Mouse (Mus musculus) forebrain, postnatal 0 days (tissue): ENCODE measurements around the gene Tdrd5. TPM values are rescaled to one million over a fixed set of nuclear protein-coding genes. Genes with fewer than 3 reads are reported as not detected.
"Not testable (repeated sequence)": the region's sequence is repeated elsewhere in the genome, so short reads cannot be mapped to it uniquely, and the experiment has no call there.

Source experiments
- ATAC-seq: fragments of 200-750 bp; cut with Nextera tagmentation; 2 replicates; pipeline ENCODE4 v1.8.0; 2017; ENCODE audit warnings: mild to moderate bottlenecking, moderate library complexity
- DNase-seq: peaks from one replicate; pipeline ENCODE4 v3.0.0-alpha.2; 2015
- H3K27ac ChIP-seq: fragments of 300-500 bp; sonication (generic); 2 replicates; pipeline ENCODE4 v1.5.1; 2014; ENCODE audit warnings: low read depth, mild to moderate bottlenecking, antibody characterized with exemption, low read length, moderate library complexity, mixed read lengths
- H3K27me3 ChIP-seq: fragments of 300-500 bp; sonication (generic); 2 replicates; pipeline ENCODE4 v1.6.1; 2014; ENCODE audit warnings: mild to moderate bottlenecking, low read length, mixed read lengths; ENCODE audit not compliant: insufficient read depth
- H3K36me3 ChIP-seq: fragments of 300-500 bp; sonication (generic); 2 replicates; pipeline ENCODE4 v1.6.1; 2014; ENCODE audit warnings: mild to moderate bottlenecking, moderate library complexity; ENCODE audit not compliant: insufficient read depth
- H3K4me1 ChIP-seq: fragments of 300-500 bp; sonication (generic); 2 replicates; pipeline ENCODE4 v1.6.1; 2014; ENCODE audit warnings: antibody characterized with exemption; ENCODE audit not compliant: insufficient read depth
- H3K4me2 ChIP-seq: fragments of 300-500 bp; sonication (generic); 2 replicates; pipeline ENCODE4 v1.6.1; 2014; ENCODE audit warnings: low read depth, mild to moderate bottlenecking, moderate library complexity
- H3K4me3 ChIP-seq: fragments of 300-500 bp; sonication (generic); 2 replicates; pipeline ENCODE4 v1.5.1; 2014; ENCODE audit warnings: low read depth, low read length, mixed read lengths
- H3K9ac ChIP-seq: fragments of 300-500 bp; sonication (generic); 2 replicates; pipeline ENCODE4 v1.6.1; 2014; ENCODE audit warnings: mild to moderate bottlenecking
- H3K9me3 ChIP-seq: fragments of 300-500 bp; sonication (generic); 2 replicates; pipeline ENCODE4 v1.6.1; 2016; ENCODE audit warnings: low read length
- CTCF ChIP-seq: sonication (generic); IDR thresholded peaks from 2 replicates; pipeline ENCODE4 v1.5.1; 2016; ENCODE audit warnings: antibody characterized with exemption, control low read depth, low read depth
- WGBS: fragments of 180-500 bp; shearing (Covaris S2); extraction: QIAGEN DNeasy Blood & Tissue Kit; methylation state at CpG from one replicate; pipeline ENCODE4 v1.1.7; 2014; 5-methylcytosine and 5-hydroxymethylcytosine counted together
- polyA plus RNA-seq: library from polyadenylated mRNA; unstranded; fragments of >200 nt; fragmentation: Nextera tagmentation; extraction: Ambion mirVana; gene quantifications from 2 replicates; pipeline ENCODE4 v1.2.1, GENCODE M21; 2015
- total RNA-seq: library from RNA; depleted of rRNA; stranded (reverse); fragments of >200 nt; gene quantifications from 2 replicates; pipeline ENCODE4 v1.2.3, GENCODE M21; 2014

The Tdrd5 gene
- total and polyA plus RNA-seq, 2 experiments from 2014 or later, result 0.42 to 1.9 TPM

DNA sequence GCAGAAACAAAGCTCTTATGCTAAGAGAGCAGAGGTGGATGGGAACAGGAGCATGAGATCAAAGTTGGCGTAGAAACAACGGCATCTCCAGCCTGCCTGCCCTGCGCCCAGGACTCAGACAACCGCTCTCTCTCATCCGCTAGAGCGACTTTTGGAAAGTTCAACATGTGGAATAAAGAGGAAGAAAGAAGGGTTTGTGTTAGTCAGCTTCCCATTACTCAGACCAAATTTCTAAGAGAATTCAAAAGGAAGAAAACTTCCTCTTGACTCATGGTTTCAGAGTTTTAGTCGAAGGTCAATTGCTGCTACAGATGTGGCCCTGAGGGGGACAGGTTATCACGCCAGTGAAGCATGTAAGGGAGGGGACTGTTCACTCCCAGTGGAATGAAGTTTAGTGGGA lies 39.5 kb downstream of the Tdrd5 start:
- 90% methylated on average over 8 of the region's 8 CpGs for WGBS
- ATAC-seq, result no peak
- H3K4me2 ChIP-seq, result no peak overlapping the region

DNA sequence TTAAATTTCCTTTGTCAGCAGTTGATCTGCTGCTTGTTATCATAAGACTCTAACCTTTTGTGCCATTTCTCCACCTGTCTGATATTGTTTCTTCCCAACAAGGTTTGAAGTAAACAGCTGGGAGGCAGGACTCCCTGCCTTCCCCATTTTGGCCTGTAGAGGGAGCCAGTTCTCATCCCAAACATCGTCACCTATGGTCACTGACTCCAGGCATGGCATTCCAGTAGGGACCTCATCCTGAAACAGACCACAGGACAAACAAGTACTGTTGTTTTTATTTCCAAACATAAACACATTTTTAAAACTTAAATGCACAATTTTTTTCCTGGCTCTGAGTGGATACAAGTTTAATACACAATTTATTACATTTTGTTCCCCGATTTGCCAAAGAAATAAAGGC lies 40.1 kb downstream of the Tdrd5 start:
- 48% methylated on average over 2 of the region's 2 CpGs for WGBS
- ATAC-seq (no peak), DNase-seq (peak; percentile 52)
- H3K4me2 ChIP-seq, result no peak overlapping the region
- peak; percentile 80 for TF ChIP-seq CTCF
- no peaks in the 10 kb centered on the region for H3K9me3 ChIP-seq
- no peak overlapping the region for H3K27ac ChIP-seq
- no peak overlapping the region for H3K9ac ChIP-seq
- no peaks in the 10 kb centered on the region for H3K36me3 ChIP-seq
- no peak overlapping the region for H3K4me3 ChIP-seq
- H3K27me3 ChIP-seq, result no peaks in the 10 kb centered on the region
- no peaks in the 10 kb centered on the region for H3K4me1 ChIP-seq

More for the DNA sequence above, 39.5 kb downstream of the Tdrd5 start:
- H3K27me3 ChIP-seq, result no peaks in the 10 kb centered on the region
- H3K4me3 ChIP-seq, result no peak overlapping the region
- H3K36me3 ChIP-seq, result no peaks in the 10 kb centered on the region
- no peak for DNase-seq
- H3K27ac ChIP-seq, result no peak overlapping the region
- no peak overlapping the region for H3K9ac ChIP-seq
- no peak for TF ChIP-seq CTCF
- H3K9me3 ChIP-seq, result no peaks in the 10 kb centered on the region
- H3K4me1 ChIP-seq, result no peaks in the 10 kb centered on the region

DNA sequence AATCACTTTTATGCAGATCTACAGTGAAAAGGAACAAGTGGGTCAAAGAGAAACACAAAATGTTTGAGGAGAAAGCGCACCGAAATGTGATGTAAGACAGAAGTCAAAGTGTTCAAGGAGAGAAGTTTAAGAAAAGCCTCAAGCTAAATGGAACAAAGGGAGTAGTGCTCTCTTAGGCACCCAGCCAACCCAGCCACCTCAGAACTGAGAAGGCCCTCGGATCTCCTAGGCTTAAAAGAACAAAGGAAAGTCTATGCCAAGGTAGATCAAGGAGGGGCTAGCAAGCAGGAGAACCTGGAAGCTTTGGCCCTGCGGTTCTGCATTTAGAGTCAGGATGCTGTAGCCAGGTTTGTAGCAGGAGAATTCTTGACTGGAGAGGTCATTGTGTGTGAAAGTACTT lies 48.6 kb downstream of the Tdrd5 start:
- ATAC-seq (no peak), DNase-seq (no peak)
- Histone ChIP-seq H3K9ac (no peak overlapping the region), H3K27me3 (no peaks in the 10 kb centered on the region), H3K4me3 (no peak overlapping the region), H3K27ac (no peak overlapping the region), H3K36me3 (no peaks in the 10 kb centered on the region), H3K4me1 (no peaks in the 10 kb centered on the region), H3K9me3 (no peaks in the 10 kb centered on the region), H3K4me2 (no peak overlapping the region)
- no peak for TF ChIP-seq CTCF
- WGBS, result 64% methylated on average over 4 of the region's 4 CpGs

DNA sequence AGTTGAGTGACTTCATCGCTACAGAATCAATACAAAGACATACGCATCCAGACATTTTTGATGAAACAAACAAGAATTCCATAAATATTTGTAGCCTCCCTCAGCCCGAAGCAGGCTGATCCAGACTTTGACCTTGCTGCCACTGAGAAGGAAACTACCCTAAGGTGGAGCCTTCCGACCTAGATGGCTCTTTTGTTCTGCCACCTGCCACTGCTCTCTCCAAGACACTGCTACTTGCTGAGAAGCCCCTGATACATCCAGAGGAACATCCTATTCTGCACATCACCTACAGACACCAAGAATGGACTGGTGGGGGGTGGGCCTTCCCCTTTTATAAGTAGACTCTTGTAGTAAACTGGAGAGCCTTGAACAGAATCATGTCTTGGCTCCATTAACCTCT lies 52.4 kb downstream of the Tdrd5 start:
- 93% methylated on average over 4 of the region's 4 CpGs for WGBS
- H3K9ac ChIP-seq, H3K27me3 ChIP-seq, H3K27ac ChIP-seq, DNase-seq, H3K4me3 ChIP-seq, H3K9me3 ChIP-seq, H3K36me3 ChIP-seq, H3K4me1 ChIP-seq, ATAC-seq, H3K4me2 ChIP-seq: not testable (repeated sequence)

DNA sequence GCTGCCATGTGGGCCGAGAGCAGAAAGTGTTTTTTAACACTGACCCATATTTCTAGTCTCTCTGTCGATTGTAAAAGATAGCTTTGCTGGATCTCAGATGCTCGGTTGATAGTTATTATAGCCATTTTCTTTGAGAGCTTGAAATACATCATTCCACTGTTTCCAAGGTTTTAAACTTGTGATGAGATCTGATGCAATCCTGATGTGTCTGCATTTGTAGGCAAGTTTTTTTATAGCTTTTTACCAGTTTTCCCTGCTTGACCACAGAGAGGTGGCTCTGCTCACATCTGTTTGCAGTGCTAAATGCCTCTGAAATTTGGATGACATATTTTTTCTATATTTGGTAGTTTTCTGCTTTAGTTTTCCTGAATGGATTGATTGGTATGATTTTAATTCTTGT lies 55.6 kb downstream of the Tdrd5 start:
- 81% methylated on average over 3 of the region's 3 CpGs for WGBS
- Histone ChIP-seq H3K4me3 (no peak overlapping the region), H3K4me2 (no peak overlapping the region), H3K9ac (no peak overlapping the region), H3K36me3 (no peaks in the 10 kb centered on the region), H3K4me1 (no peaks in the 10 kb centered on the region), H3K27ac (no peak overlapping the region), H3K9me3 (no peaks in the 10 kb centered on the region), H3K27me3 (no peaks in the 10 kb centered on the region)
- ATAC-seq, result no peak
- no peak for DNase-seq
- no peak for TF ChIP-seq CTCF

DNA sequence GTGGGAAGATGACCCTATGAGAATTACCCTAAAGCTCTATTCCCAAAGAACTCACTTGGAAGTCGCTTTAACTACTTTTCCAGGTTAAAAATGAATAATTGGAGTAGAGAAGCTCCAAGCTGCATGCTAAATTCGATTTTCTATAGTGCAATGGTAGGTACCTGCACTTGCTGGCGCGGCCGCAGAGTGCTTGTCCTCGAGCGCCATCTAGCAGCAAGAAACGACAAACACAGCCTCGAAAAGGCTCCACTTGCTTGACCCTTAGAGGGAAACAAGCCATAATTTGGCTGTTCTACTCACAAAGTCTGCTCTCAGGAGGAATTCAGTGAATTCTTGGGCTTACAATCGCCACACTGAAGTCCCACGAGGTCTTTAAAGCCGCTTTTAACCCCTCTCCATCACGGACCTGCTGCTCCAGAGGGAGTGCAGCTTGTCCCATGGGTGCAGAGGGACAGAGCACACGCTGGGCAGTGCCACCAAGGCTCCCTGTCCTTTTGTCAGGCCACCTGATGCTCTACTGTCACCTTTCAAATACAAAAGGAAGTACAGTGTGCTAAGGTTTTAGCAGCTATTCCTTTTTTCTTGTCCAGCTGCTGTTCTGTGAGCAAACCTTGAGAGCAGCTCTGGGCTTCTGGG lies 61.6 kb downstream of the Tdrd5 start:
- peak; percentile 78 for ATAC-seq

DNA sequence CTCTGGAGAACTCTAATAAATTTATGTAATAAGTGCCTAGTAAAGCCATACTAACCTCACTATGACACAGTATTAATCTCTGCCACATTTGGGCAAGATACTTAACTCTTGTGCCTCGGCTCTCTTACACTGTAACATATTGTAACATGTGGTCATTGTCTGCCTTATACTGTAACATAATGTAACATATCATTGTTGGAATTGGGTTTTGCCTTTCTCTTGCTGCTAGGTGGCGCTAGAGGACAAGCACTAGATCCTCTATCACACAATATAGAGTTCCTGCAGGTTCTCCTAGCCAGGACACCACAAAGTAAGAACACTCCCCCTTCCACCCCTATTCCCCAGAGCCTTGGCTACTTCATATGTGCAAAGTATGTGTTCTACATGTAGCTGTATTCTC lies 62.4 kb downstream of the Tdrd5 start:
- no peak overlapping the region for H3K4me3 ChIP-seq
- no peak overlapping the region for H3K4me2 ChIP-seq
- WGBS, result 41% methylated on average over 2 of the region's 2 CpGs
- no peaks in the 10 kb centered on the region for H3K4me1 ChIP-seq
- no peaks in the 10 kb centered on the region for H3K27me3 ChIP-seq
- DNase-seq, result peak; percentile 73
- H3K9me3 ChIP-seq, result no peaks in the 10 kb centered on the region
- TF ChIP-seq CTCF, result peak; percentile 74
- H3K27ac ChIP-seq, result no peak overlapping the region
- no peak overlapping the region for H3K9ac ChIP-seq
- no peaks in the 10 kb centered on the region for H3K36me3 ChIP-seq
- ATAC-seq, result peak; percentile 71

More for the DNA sequence above, 61.6 kb downstream of the Tdrd5 start:
- peak; percentile 82 for DNase-seq
- no peak overlapping the region for H3K27ac ChIP-seq
- no peak overlapping the region for H3K9ac ChIP-seq
- peak; percentile 90 for TF ChIP-seq CTCF
- H3K27me3 ChIP-seq, result no peaks in the 10 kb centered on the region
- H3K4me2 ChIP-seq, result no peak overlapping the region
- H3K9me3 ChIP-seq, result no peaks in the 10 kb centered on the region
- no peaks in the 10 kb centered on the region for H3K36me3 ChIP-seq
- no peak overlapping the region for H3K4me3 ChIP-seq
- H3K4me1 ChIP-seq, result no peaks in the 10 kb centered on the region
- WGBS, result 8% methylated on average over 14 of the region's 14 CpGs
